Mouse (Mus musculus): ENCODE data around the gene Ang6. TPM values are rescaled to one million over a fixed set of nuclear protein-coding genes. Genes with fewer than 3 reads are reported as not detected.
"Not testable (repeated sequence)": the region's sequence is repeated elsewhere in the genome, so short reads cannot be mapped to it uniquely, and the experiment has no call there.

Ang6 gene
- polyA plus RNA-seq, 1 experiment from 2014 or later: not detected

DNA sequence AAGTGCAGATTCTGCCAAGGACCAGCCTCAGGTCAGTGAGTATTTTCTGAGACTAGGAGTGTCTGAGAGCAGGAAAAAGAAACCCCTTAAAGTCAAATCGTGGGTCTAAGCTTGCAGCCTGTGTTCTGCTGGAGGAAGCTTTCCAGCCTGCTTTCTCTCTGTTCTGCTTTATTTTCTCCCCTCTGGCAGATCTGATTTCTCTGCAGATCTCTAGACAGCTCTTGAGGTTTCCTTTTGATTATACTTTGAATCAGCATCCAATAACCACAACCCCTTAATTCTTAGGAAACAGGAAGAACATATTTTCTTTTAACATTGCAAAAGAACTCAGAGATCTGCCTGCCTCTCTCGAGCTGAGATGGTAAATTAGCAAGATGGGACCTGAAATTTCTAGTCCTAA is 48.7 kb downstream of the Ang6 start:
- not testable (repeated sequence) for H3K36me3 ChIP-seq; H3K27ac ChIP-seq; H3K9ac ChIP-seq; H3K4me2 ChIP-seq (replicated peaks); H3K27me3 ChIP-seq; H3K4me3 ChIP-seq; ATAC-seq (ENCODE audit: low FRiP score, low read depth); H3K4me1 ChIP-seq; H3K9me3 ChIP-seq
- WGBS: 45% methylated on average over 2 of the region's 2 CpGs

Other genes starting within 250 kb of the Ang6 start
- not detected in 2 replicates for gene Gm8180, start 217.5 kb downstream of the Ang6 start, polyA plus RNA-seq (2015; fragmentation: Nextera tagmentation; extraction: Ambion mirVana)
- gene Ear1, start 126.8 kb downstream of the Ang6 start, polyA plus RNA-seq (2015; fragmentation: Nextera tagmentation; extraction: Ambion mirVana): 0.42 TPM in 1 of 2 replicates, not detected in the other
- not detected in 2 replicates for gene Ear10, start 78.7 kb downstream of the Ang6 start, polyA plus RNA-seq (2015; fragmentation: Nextera tagmentation; extraction: Ambion mirVana)
- 8.4 and 10.2 TPM in 2 replicates for gene Gm8113, start 76.9 kb downstream of the Ang6 start, polyA plus RNA-seq (2015; fragmentation: Nextera tagmentation; extraction: Ambion mirVana)
- gene Ang5, start 45.2 kb downstream of the Ang6 start, polyA plus RNA-seq (2015; fragmentation: Nextera tagmentation; extraction: Ambion mirVana): not detected in 2 replicates
- gene Ear2, start 100.4 kb upstream of the Ang6 start, polyA plus RNA-seq (2015; fragmentation: Nextera tagmentation; extraction: Ambion mirVana): not detected in 2 replicates
- gene Gm3327, start 121.6 kb upstream of the Ang6 start, polyA plus RNA-seq (2015; fragmentation: Nextera tagmentation; extraction: Ambion mirVana): not detected in 2 replicates
- gene Gm8212, start 195.4 kb upstream of the Ang6 start, polyA plus RNA-seq (2015; fragmentation: Nextera tagmentation; extraction: Ambion mirVana): not detected in 2 replicates
- gene 4930503E14Rik, start 211.0 kb upstream of the Ang6 start, polyA plus RNA-seq (2015; fragmentation: Nextera tagmentation; extraction: Ambion mirVana): not detected in 2 replicates

Measured in limb, embryonic 13.5 days (tissue).